ENCODE assay signal across 13 mouse cellular contexts in genomic region chr5:90458727-90459126, GRCm38 (mm10). TPM values are rescaled to one million over a fixed set of nuclear protein-coding genes. Genes with fewer than 3 reads are reported as not detected.
"Had no signal": no experiment of that assay in that cellular context is flagged by ENCODE, and none has a peak within 500 bp of the region (broad histone marks: within the 10 kb centered on the region; RNA-seq: fewer than 3 reads in every experiment).

No protein-coding gene starts in this region.

- ATAC-seq: hindbrain, postnatal 0 days; midbrain, embryonic 13.5 days had no signal

- H3K9me3 ChIP-seq: limb, embryonic 13.5 days; midbrain, embryonic 13.5 days had no signal

- H3K4me1 ChIP-seq: limb, embryonic 13.5 days; midbrain, embryonic 13.5 days had no signal

- H3K9ac ChIP-seq: limb, embryonic 13.5 days; liver, embryonic 14.5 days; midbrain, embryonic 13.5 days had no signal

- H3K27ac ChIP-seq: hindbrain, postnatal 0 days; limb, embryonic 13.5 days; liver, embryonic 14.5 days; midbrain, embryonic 13.5 days had no signal

- DNase-seq: kidney, adult 11 months; left cerebral cortex, postnatal 4 days; lung, adult 2 months; right cerebral cortex, postnatal 14 days; thymus, adult 18-20 months; thymus, postnatal 14 days had no signal

- H3K4me2 ChIP-seq: limb, embryonic 13.5 days; midbrain, embryonic 13.5 days had no signal

- H3K4me3 ChIP-seq: limb, embryonic 13.5 days; midbrain, embryonic 13.5 days had no signal

- H3K36me3 ChIP-seq: limb, embryonic 13.5 days; midbrain, embryonic 13.5 days had no signal

- H3K27me3 ChIP-seq: limb, embryonic 13.5 days; midbrain, embryonic 13.5 days had no signal

RNA-seq across cellular contexts. Expression of gene Alb, which starts 2.0 kb away (rescaled TPM):
- total RNA-seq: layer of hippocampus, postnatal 14 days; left cerebral cortex, adult 18-20 months had no signal
- polyA plus RNA-seq: hindbrain, postnatal 0 days had no signal

RNA-seq across cellular contexts. Expression of gene Afp, which starts 31.8 kb away (rescaled TPM):
- total RNA-seq: layer of hippocampus, postnatal 14 days; left cerebral cortex, adult 18-20 months; midbrain, postnatal 0 days had no signal
